Mouse (Mus musculus): ENCODE measurements around the gene 5031410I06Rik. TPM values are rescaled to one million over a fixed set of nuclear protein-coding genes. Genes with fewer than 3 reads are reported as not detected.
"Not testable (repeated sequence)": the region's sequence is repeated elsewhere in the genome, so short reads cannot be mapped to it uniquely, and the experiment has no call there.

Gene 5031410I06Rik
- not detected for total RNA-seq (2021)
- long read RNA-seq, experiment 1, result 0 reads
- long read RNA-seq, experiment 2, result 0 reads

- DNase-seq, result not testable (repeated sequence)
Observed at GRCm38 (mm10) chr5:26105262-26105661, at the start of gene 5031410I06Rik. TSS of gene 5031410I06Rik (minus strand) at chr5:26105362.

- no peak for DNase-seq
Observed at GRCm38 (mm10) chr5:26142891-26143290, 37.7 kb upstream of the 5031410I06Rik start.

DNA sequence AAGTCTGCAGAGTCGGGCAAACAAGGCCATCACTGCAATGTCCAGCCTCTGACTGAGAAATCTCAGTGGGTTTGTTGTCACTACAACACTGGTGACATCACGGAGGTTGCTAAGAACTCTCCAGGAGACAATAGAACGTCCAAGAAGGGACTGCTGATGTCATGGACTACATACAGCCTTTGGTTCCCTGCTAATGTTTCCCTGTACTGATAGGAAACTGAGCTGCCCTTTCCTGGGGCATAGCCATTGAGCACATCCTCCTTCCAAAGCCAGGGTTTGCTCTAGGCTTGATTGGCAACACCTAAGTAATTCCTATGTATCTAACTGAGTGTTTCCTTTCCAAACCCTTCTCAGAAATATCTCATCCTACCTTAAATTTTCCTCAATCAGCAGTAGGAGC, 16.2 kb upstream of the 5031410I06Rik start, which contains the start of gene Gm10220:
Gene Gm10220, minus strand, starts transcription at position 101 of the 400 bp plus-strand sequence.
- DNase-seq, result not testable (repeated sequence)

DNA sequence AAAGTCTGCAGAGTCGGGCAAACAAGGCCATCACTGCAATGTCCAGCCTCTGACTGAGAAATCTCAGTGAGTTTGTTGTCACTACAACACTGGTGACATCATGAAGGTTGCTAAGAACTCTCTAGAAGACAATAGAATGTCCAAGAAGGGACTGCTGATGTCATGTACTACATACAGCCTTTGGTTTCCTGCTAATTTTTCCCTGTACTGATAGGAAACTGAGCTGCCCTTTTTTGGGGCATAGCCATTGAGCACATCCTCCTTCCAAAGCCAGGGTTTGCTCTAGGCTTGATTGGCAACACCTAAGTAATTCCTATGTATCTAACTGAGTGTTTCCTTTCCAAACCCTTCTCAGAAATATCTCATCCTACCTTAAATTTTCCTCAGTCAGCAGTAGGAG, 16.0 kb downstream of the 5031410I06Rik start, which contains the start of gene Gm10471:
Gene Gm10471, minus strand, starts transcription at position 101 of the 400 bp plus-strand sequence.
- not testable (repeated sequence) for DNase-seq

DNA sequence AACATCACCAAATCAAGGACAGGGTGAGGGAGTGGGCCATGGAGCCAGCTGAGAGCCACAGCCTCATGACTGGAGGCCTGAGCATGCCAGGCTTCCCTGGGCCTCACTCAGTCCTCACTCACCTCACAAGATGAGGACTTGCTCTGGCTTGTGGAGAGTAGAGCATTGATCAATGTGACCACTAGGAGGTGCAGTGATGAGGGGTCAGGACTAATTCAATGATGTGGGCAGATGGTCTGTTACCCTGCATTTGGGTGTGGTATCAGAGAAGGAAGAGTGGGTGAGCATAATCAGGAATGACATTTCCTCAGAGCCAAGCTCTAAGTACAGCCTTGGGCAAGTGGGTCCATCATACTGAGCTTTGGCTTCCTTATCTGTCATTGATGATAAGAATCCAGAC, 26.1 kb downstream of the 5031410I06Rik start:
- DNase-seq, result not testable (repeated sequence)

GRCm38 (mm10) chr5:26070716-26071115, 34.4 kb downstream of the 5031410I06Rik start:
- no peak for DNase-seq

- not testable (repeated sequence) for DNase-seq
Observed at GRCm38 (mm10) chr5:26058481-26058880, 46.7 kb downstream of the 5031410I06Rik start, which contains the start of gene Gm7347. TSS of gene Gm7347 (minus strand) at chr5:26058581.

Other genes with a start within 250 kb of the 5031410I06Rik start
- gene Gm21663, start 163.0 kb downstream of the 5031410I06Rik start, total RNA-seq (2021), result not detected
- gene Gm21671, start 150.9 kb downstream of the 5031410I06Rik start, total RNA-seq (2021), result not detected
- gene Gm21680, start 132.7 kb downstream of the 5031410I06Rik start, total RNA-seq (2021), result not detected
- gene Gm21698, start 116.7 kb downstream of the 5031410I06Rik start, total RNA-seq (2021), result not detected
- under 1 TPM in 1 of 2 experiments, not detected in 1; 0.15 TPM for gene Gm1979, start 100.6 kb downstream of the 5031410I06Rik start, total RNA-seq (2021)
- gene Gm5862, start 82.4 kb downstream of the 5031410I06Rik start, total RNA-seq (2021), result not detected
- not detected for gene Speer4a, start 65.8 kb downstream of the 5031410I06Rik start, total RNA-seq (2021)
- not detected for gene Gm7347, start 46.8 kb downstream of the 5031410I06Rik start, total RNA-seq (2021)
- gene Gm10471, start 16.1 kb downstream of the 5031410I06Rik start, total RNA-seq (2021), result not detected
- gene Gm10220, start 16.1 kb upstream of the 5031410I06Rik start, total RNA-seq (2021), result not detected
- not detected for gene Gm7361, start 152.3 kb upstream of the 5031410I06Rik start, total RNA-seq (2021)